ENCODE assay signal across 7 mouse cellular contexts in the genomic region with DNA sequence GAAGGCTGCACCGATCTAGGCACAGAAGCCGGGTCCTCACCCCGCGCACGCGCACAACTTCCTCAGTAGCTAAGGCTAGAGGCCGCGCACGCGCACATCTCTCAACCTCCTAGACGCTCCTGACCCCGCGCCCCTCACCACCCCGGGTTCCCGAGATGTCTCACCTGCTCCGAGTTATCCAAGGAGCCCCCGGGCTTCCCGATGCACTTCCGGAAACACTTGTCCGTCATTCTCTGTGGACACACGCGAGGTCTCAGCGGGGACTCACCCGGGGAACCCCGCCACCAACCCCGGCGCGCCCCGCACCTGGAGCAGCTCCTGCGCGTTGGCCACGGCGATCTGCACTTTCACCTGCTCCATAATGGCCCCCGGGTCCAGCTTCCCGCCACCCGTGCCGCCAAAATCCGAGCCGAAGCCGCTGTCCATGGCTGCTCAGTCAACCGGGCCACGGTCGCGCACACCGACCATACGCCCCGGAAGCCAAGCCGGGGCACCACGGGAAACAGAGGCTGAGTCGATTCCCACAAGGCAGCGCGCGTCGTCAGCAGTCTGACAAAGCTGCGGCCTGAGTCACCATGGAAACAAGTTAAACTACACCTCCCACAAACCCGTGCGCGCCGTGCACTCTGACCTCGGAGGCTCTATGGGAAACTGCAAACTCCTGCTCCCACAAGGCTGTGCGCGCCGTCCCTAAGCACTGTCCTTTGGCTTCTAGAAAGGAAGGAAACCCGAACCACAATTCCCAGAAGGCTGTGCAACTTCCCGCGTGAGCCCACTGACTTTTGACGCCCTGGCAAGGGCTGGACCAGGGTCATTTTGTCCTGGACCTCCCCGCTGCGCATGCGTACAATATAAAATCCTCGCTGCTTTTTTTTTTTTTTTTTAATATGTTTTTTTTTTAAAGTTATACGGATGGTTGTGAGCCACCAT. TPM values are rescaled to one million over a fixed set of nuclear protein-coding genes. Genes with fewer than 3 reads are reported as not detected.
DNase-seq lines count a peak whose midpoint lies in the region; ATAC-seq lines count a peak whose summit lies in the region.

A gene (minus strand): TSS at position 652 of the 930 bp plus-strand sequence.

- ATAC-seq in embryonic facial prominence, embryonic 12.5 days (ENCODE audit: insufficient number of reproducible peaks, insufficient read depth, low FRiP score, low TSS enrichment): peak; percentile 91
- ATAC-seq in limb, embryonic 11.5 days (ENCODE audit: insufficient number of reproducible peaks, low FRiP score, low TSS enrichment, low read depth): peak; percentile 90
- peak; percentile 94 for ATAC-seq in midbrain, embryonic 14.5 days (ENCODE audit: low FRiP score, low TSS enrichment)

- no peaks in the 10 kb centered on the region for H3K27me3 ChIP-seq in embryonic facial prominence, embryonic 12.5 days
- no peaks in the 10 kb centered on the region for H3K27me3 ChIP-seq in limb, embryonic 11.5 days (ENCODE audit: control insufficient read depth, insufficient read depth, low read length)
- no peaks in the 10 kb centered on the region for H3K27me3 ChIP-seq in midbrain, embryonic 14.5 days (ENCODE audit: control insufficient read depth, insufficient read depth, low read length)

- peaks cover 41% of the 10 kb centered on the region for H3K36me3 ChIP-seq in embryonic facial prominence, embryonic 12.5 days
- H3K36me3 ChIP-seq in limb, embryonic 11.5 days (ENCODE audit: control insufficient read depth, insufficient read depth, low read length): peaks cover 15% of the 10 kb centered on the region
- peaks cover 59% of the 10 kb centered on the region for H3K36me3 ChIP-seq in midbrain, embryonic 14.5 days (ENCODE audit: control insufficient read depth, insufficient read depth, low read length)

- no peaks in the 10 kb centered on the region for H3K9me3 ChIP-seq in embryonic facial prominence, embryonic 12.5 days
- no peaks in the 10 kb centered on the region for H3K9me3 ChIP-seq in limb, embryonic 11.5 days (ENCODE audit: control insufficient read depth, low read length)
- no peaks in the 10 kb centered on the region for H3K9me3 ChIP-seq in midbrain, embryonic 14.5 days (ENCODE audit: control insufficient read depth, low read length)

- under 1% methylated on average over 72 of the region's 72 CpGs for WGBS in embryonic facial prominence, embryonic 12.5 days
- under 1% methylated on average over 72 of the region's 72 CpGs for WGBS in limb, embryonic 11.5 days
- WGBS in midbrain, embryonic 14.5 days: under 1% methylated on average over 72 of the region's 72 CpGs

- peak; percentile 94 for DNase-seq in adrenal gland, postnatal 25 days
- peak; percentile 100 for DNase-seq in heart, adult 11 months
- peak; percentile 98 for DNase-seq in kidney, adult 18-20 months
- DNase-seq in limb, embryonic 11.5 days (ENCODE audit: low spot score): peak; percentile 99
- DNase-seq in midbrain, embryonic 14.5 days: peak; percentile 99
- peak; percentile 91 to 96 for DNase-seq in spleen, adult 18-20 months

- H3K4me3 ChIP-seq in embryonic facial prominence, embryonic 12.5 days: peak within 1 kb of the TSS; percentile 86
- peak within 1 kb of the TSS; percentile 83 for H3K4me3 ChIP-seq in limb, embryonic 11.5 days (ENCODE audit: low read depth, low read length)
- H3K4me3 ChIP-seq in midbrain, embryonic 14.5 days (replicated peaks; ENCODE audit: low read depth, low read length): peak within 1 kb of the TSS; percentile 96

- H3K27ac ChIP-seq in embryonic facial prominence, embryonic 12.5 days: peak within 1 kb of the TSS; percentile 83
- H3K27ac ChIP-seq in limb, embryonic 11.5 days (replicated peaks; ENCODE audit: low read depth, low read length): peak within 1 kb of the TSS; percentile 45; the same call in 1 of the 2 replicates
- peak within 1 kb of the TSS; percentile 88 for H3K27ac ChIP-seq in midbrain, embryonic 14.5 days (replicated peaks; ENCODE audit: low read depth, low read length)

- peak within 1 kb of the TSS; percentile 95 for H3K4me2 ChIP-seq in embryonic facial prominence, embryonic 12.5 days (replicated peaks)
- H3K4me2 ChIP-seq in limb, embryonic 11.5 days (ENCODE audit: low read depth, severe bottlenecking): peak within 1 kb of the TSS; percentile 64
- peak within 1 kb of the TSS; percentile 96 for H3K4me2 ChIP-seq in midbrain, embryonic 14.5 days (ENCODE audit: low read length)

- H3K9ac ChIP-seq in embryonic facial prominence, embryonic 12.5 days: peak within 1 kb of the TSS; percentile 87
- peak within 1 kb of the TSS; percentile 73 for H3K9ac ChIP-seq in limb, embryonic 11.5 days (ENCODE audit: low read length)
- peak within 1 kb of the TSS; percentile 79 for H3K9ac ChIP-seq in midbrain, embryonic 14.5 days (replicated peaks; ENCODE audit: low read length)

- peaks cover 19% of the 10 kb centered on the region for H3K4me1 ChIP-seq in embryonic facial prominence, embryonic 12.5 days
- H3K4me1 ChIP-seq in limb, embryonic 11.5 days (ENCODE audit: control insufficient read depth, insufficient read depth, low read length): peaks cover 8% of the 10 kb centered on the region; the same call in 1 of the 2 replicates
- H3K4me1 ChIP-seq in midbrain, embryonic 14.5 days (ENCODE audit: control insufficient read depth, insufficient read depth, low read length): peaks cover 7% of the 10 kb centered on the region

RNA-seq across cellular contexts. Expression of the gene that starts here (rescaled TPM):
- total RNA-seq in adrenal gland, postnatal 25 days (2021): 188 and 208 TPM in 2 replicates
- polyA plus RNA-seq in embryonic facial prominence, embryonic 12.5 days (2016; fragmentation: Nextera tagmentation; extraction: Ambion mirVana): 308 and 322 TPM in 2 replicates
- 336 and 355 TPM in 2 replicates for polyA plus RNA-seq in limb, embryonic 11.5 days (2014; fragmentation: Nextera tagmentation; extraction: Ambion mirVana)
- 331 and 393 TPM in 2 replicates for polyA plus RNA-seq in midbrain, embryonic 14.5 days (2014; fragmentation: Nextera tagmentation; extraction: Ambion mirVana)

Comparison
In these comparisons a context has a peak if more than half of its experiments do, and no peak if none do; other contexts are left out.
1. Peak in every context shown above with its lines: DNase-seq, ATAC-seq, H3K4me3 ChIP-seq and H3K27ac ChIP-seq.